Mouse (Mus musculus) stomach, postnatal 0 days (tissue): ENCODE measurements around the gene Stab1.

ENCODE experiments used
- CTCF ChIP-seq: IDR thresholded peaks from 2 replicates; pipeline ENCODE4 v1.5.1; 2016; ENCODE audit warnings: antibody characterized with exemption, low read depth, mild to moderate bottlenecking, moderate library complexity
- EP300 ChIP-seq: optimal IDR thresholded peaks from 2 replicates; pipeline ENCODE3; 2016; ENCODE audit warnings: antibody characterized with exemption

GRCm38 (mm10) chr14:31171821-31172220 lies 3.4 kb upstream of the Stab1 start:
- no peak for TF ChIP-seq CTCF
- no peak for TF ChIP-seq EP300
